Mouse (Mus musculus) bone marrow macrophage, adult 2 months (primary cell): ENCODE results near the gene Inca1.

Source experiments
- CTCF ChIP-seq: IDR thresholded peaks from 2 replicates; pipeline ENCODE4 v1.5.1; 2012; ENCODE audit warnings: low read depth, mild to moderate bottlenecking, low read length, moderate library complexity
- POLR2A ChIP-seq: IDR thresholded peaks from 2 replicates; pipeline ENCODE4 v1.6.1; 2012; ENCODE audit warnings: mild to moderate bottlenecking, low read depth, low read length, borderline replicate concordance

DNA sequence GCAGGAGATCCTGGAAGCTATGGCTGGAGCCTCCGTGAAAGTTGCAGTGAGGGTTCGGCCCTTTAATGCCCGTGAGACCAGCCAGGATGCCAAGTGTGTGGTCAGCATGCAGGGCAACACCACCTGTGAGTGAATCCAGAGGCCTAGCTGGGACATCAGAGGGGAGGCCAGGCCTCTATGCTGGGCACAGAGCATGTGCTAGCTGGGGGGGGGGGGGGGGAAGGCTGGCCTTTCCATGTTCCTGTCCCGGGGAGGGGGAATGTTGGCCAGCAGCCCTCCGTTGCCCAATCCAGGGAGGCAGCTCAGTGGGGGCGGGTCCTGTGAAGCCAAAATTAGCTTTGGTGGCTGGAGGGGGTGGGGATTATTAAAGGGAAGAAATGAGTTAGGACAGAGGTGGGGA is 2.8 kb upstream of the Inca1 start:
- TF ChIP-seq CTCF (no peak), POLR2A (no peak)
